Mouse (Mus musculus): ENCODE measurements around the gene Fyn. TPM values are rescaled to one million over a fixed set of nuclear protein-coding genes. Genes with fewer than 3 reads are reported as not detected.

Gene Fyn
- polyA plus RNA-seq, 1 experiment from 2014 or later: 34.1 TPM

GRCm38 (mm10) chr10:39587290-39587925, 218.8 kb downstream of the Fyn start:
- Histone ChIP-seq H3K36me3 (no peaks in the 10 kb centered on the region), H3K9me3 (no peaks in the 10 kb centered on the region), H3K9ac (no peak overlapping the region), H3K4me3 (no peak overlapping the region), H3K27me3 (no peaks in the 10 kb centered on the region), H3K4me2 (no peak overlapping the region), H3K27ac (peak overlapping the region; percentile 63; the same call in 1 of the 2 replicates), H3K4me1 (peaks cover 62% of the 10 kb centered on the region)
- no peak for ATAC-seq (ENCODE audit: insufficient number of reproducible peaks, insufficient read depth, low FRiP score, low TSS enrichment, low read depth)
- WGBS: 41% methylated on average over 5 of the region's 5 CpGs

GRCm38 (mm10) chr10:39587973-39588746, 219.5 kb downstream of the Fyn start:
- Histone ChIP-seq H3K36me3 (no peaks in the 10 kb centered on the region), H3K4me2 (no peak overlapping the region; the same call in 1 of the 2 replicates), H3K9ac (no peak overlapping the region), H3K9me3 (peaks cover 3% of the 10 kb centered on the region; the same call in 1 of the 2 replicates), H3K27ac (peak overlapping the region; percentile 63), H3K4me3 (no peak overlapping the region), H3K4me1 (peaks cover 61% of the 10 kb centered on the region), H3K27me3 (no peaks in the 10 kb centered on the region)
- 45% methylated on average over 8 of the region's 8 CpGs for WGBS
- ATAC-seq (ENCODE audit: insufficient number of reproducible peaks, insufficient read depth, low FRiP score, low TSS enrichment, low read depth): peak; percentile 56

DNA sequence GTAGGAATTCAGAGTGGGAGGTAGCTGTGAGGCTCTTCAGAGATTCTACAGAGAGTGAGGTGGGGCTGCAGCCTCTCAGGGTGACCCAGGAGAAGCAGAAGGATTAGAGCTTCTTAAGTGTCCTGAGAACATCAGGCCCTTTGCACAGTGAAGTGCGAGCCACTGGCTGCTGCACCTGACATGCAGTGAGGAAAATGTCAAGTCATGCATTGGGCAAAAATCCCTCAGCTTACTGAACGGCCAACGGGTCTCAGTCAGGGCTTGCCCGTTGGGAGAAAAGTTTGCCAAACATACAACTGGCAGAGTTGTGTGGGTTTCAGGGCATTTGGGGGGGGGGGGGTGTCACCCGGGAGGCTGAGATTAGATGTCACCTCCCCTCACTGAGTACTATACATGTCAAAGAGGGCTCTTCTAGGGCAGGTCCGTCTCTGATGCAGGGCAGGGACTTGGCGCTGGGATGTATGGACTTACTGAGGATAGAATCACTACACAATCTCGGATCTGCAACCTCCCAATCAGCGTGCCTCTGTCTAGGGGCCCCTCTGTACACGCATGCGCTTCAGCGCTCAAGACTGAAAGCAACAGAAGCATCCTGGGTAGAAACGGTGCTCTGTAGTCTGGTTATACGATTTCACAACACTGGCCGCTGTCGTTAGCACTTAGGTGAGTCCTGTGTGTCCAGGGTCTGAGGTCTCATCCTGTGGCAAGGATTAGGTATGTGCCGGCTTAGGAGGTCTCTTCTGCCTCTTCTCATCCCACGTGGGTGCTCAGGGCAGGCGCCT, 221.3 kb downstream of the Fyn start:
- Histone ChIP-seq H3K4me3 (no peak overlapping the region), H3K36me3 (peaks cover 6% of the 10 kb centered on the region; the same call in 1 of the 2 replicates), H3K9me3 (peaks cover 14% of the 10 kb centered on the region; the same call in 1 of the 2 replicates), H3K9ac (no peak overlapping the region), H3K4me1 (peaks cover 45% of the 10 kb centered on the region), H3K4me2 (no peak overlapping the region), H3K27ac (no peak overlapping the region), H3K27me3 (no peaks in the 10 kb centered on the region)
- WGBS: 79% methylated on average over 19 of the region's 19 CpGs
- no peak for ATAC-seq (ENCODE audit: insufficient number of reproducible peaks, insufficient read depth, low FRiP score, low TSS enrichment, low read depth)

GRCm38 (mm10) chr10:39590629-39591028, 222.0 kb downstream of the Fyn start:
- WGBS: 74% methylated on average over 10 of the region's 10 CpGs
- Histone ChIP-seq H3K27ac (no peak overlapping the region), H3K9ac (no peak overlapping the region), H3K9me3 (peaks cover 14% of the 10 kb centered on the region; the same call in 1 of the 2 replicates), H3K4me1 (peaks cover 44% of the 10 kb centered on the region), H3K4me2 (no peak overlapping the region), H3K27me3 (no peaks in the 10 kb centered on the region), H3K4me3 (no peak overlapping the region), H3K36me3 (peaks cover 6% of the 10 kb centered on the region; the same call in 1 of the 2 replicates)
- ATAC-seq (ENCODE audit: insufficient number of reproducible peaks, insufficient read depth, low FRiP score, low TSS enrichment, low read depth): no peak

DNA sequence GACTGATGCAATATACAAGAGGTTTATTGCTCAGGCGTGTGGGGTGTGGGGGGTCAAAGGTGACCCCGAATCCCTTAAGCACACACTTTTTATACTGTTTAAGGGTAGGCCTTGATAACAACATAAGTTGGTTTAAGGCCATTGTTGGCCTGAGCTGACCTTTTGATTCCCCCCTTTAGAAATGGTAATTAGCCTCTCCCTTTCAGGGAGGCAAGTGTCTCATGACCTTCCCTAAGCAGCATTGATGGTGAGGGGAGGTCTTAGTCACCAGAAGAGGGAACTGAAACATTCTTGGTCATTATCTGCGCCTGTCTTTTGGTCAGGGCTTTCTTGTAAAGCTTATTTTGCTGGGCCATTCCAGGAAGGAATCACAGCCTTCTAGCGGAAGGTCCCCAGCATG, 223.8 kb downstream of the Fyn start:
- H3K4me2 ChIP-seq: no peak overlapping the region
- H3K9ac ChIP-seq: no peak overlapping the region
- H3K36me3 ChIP-seq: peaks cover 6% of the 10 kb centered on the region; the same call in 1 of the 2 replicates
- peaks cover 43% of the 10 kb centered on the region for H3K4me1 ChIP-seq
- peaks cover 14% of the 10 kb centered on the region; the same call in 1 of the 2 replicates for H3K9me3 ChIP-seq
- no peak overlapping the region for H3K27ac ChIP-seq
- H3K27me3 ChIP-seq: no peaks in the 10 kb centered on the region
- H3K4me3 ChIP-seq: no peak overlapping the region
- WGBS: 90% methylated on average over 4 of the region's 4 CpGs
- ATAC-seq (ENCODE audit: insufficient number of reproducible peaks, insufficient read depth, low FRiP score, low TSS enrichment, low read depth): no peak

GRCm38 (mm10) chr10:39594716-39595115, 226.1 kb downstream of the Fyn start:
- WGBS: 62% methylated on average over 1 of the region's 1 CpGs
- no peaks in the 10 kb centered on the region for H3K27me3 ChIP-seq
- no peak overlapping the region for H3K4me2 ChIP-seq
- no peak overlapping the region for H3K27ac ChIP-seq
- peaks cover 6% of the 10 kb centered on the region; the same call in 1 of the 2 replicates for H3K36me3 ChIP-seq
- H3K9me3 ChIP-seq: peaks cover 14% of the 10 kb centered on the region; the same call in 1 of the 2 replicates
- peaks cover 29% of the 10 kb centered on the region for H3K4me1 ChIP-seq
- ATAC-seq (ENCODE audit: insufficient number of reproducible peaks, insufficient read depth, low FRiP score, low TSS enrichment, low read depth): no peak
- no peak overlapping the region for H3K4me3 ChIP-seq
- H3K9ac ChIP-seq: no peak overlapping the region

DNA sequence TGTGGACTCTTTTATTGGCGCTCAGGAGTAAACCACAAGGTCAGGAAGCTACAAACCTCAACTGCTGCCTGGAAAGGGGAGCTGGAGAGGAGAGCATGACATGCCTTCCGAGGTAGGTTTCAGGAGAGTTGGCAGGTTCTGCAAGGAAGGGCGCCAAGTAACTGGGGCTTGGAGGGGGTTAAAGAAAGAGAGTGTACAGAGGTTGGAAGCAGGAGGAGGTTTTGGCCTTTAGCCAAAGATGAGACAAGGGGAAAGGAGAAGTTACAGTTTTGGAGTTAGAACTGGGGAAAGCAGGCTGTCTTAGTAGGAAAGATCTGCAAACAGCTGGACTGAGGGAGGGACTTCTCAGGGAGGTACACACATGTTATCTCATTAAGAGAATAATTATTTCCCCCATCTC, 227.2 kb downstream of the Fyn start:
- Histone ChIP-seq H3K27ac (peak overlapping the region; percentile 74; the same call in 1 of the 2 replicates), H3K4me2 (no peak overlapping the region), H3K9ac (no peak overlapping the region), H3K4me3 (no peak overlapping the region), H3K4me1 (peaks cover 28% of the 10 kb centered on the region), H3K27me3 (no peaks in the 10 kb centered on the region), H3K36me3 (peaks cover 6% of the 10 kb centered on the region; the same call in 1 of the 2 replicates), H3K9me3 (peaks cover 14% of the 10 kb centered on the region; the same call in 1 of the 2 replicates)
- ATAC-seq (ENCODE audit: insufficient number of reproducible peaks, insufficient read depth, low FRiP score, low TSS enrichment, low read depth): no peak
- 55% methylated on average over 3 of the region's 3 CpGs for WGBS

DNA sequence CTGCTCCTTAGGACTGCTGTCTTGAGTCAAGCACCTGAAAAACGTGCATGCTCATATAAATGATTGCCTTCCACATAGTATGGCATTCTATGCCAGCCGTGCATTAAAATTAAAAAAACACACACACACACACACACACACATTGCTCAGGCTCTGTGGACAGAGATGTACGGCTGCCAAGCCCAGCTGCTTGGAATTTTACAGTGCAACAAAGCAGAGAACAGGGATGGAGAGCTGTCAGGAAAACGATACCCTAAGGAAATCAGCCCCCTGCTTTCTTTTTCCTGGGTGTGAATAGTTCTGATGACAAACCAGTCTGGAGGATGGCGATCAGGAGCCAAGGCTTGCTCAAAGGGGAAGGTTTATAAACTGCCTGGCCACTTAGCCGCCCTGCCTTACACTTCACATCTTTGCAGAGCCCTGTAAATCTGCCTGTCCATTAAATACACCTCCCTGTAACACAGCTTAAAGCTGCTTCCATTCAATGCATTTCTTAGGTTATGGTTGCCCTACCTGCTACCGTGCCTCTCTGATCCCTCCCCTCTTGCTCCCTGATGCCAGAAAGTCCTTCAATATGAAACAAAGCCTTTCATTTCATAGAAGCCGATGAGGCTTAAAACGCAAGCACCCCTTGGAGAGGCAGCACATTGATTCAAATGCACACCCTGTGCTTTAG, 228.6 kb downstream of the Fyn start:
- Histone ChIP-seq H3K4me3 (no peak overlapping the region), H3K9ac (0 out of 2 replicates have a peak overlapping the region, but pooled peaks have one; percentile 32), H3K4me1 (peaks cover 28% of the 10 kb centered on the region), H3K9me3 (peaks cover 14% of the 10 kb centered on the region; the same call in 1 of the 2 replicates), H3K27ac (peak overlapping the region; percentile 68), H3K4me2 (no peak overlapping the region), H3K27me3 (no peaks in the 10 kb centered on the region), H3K36me3 (peaks cover 6% of the 10 kb centered on the region; the same call in 1 of the 2 replicates)
- no peak for ATAC-seq (ENCODE audit: insufficient number of reproducible peaks, insufficient read depth, low FRiP score, low TSS enrichment, low read depth)
- WGBS: 30% methylated on average over 9 of the region's 9 CpGs

DNA sequence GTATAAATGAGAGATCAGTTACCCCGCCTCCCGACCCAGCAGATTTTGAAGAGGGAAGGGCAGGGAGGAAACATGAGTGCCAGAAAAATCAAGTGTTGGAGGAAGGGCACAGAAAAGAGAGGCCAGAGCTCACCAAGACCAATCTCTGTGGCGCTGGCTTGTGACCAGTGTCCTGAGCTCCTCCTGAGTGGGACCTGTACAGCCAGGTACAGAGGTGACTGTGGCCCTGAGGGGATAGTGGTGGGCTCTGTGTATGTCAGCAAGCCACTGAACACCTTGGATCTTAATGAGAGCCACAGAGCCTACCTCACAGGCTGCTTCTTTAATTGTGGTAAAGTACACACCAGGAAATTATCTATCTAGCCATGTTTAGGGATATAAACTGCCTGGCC, 229.1 kb downstream of the Fyn start:
- peaks cover 14% of the 10 kb centered on the region; the same call in 1 of the 2 replicates for H3K9me3 ChIP-seq
- 48% methylated on average over 3 of the region's 3 CpGs for whole genome bisulfite sequencing
- no peak overlapping the region for H3K4me2 ChIP-seq
- H3K4me3 ChIP-seq: no peak overlapping the region
- peaks cover 6% of the 10 kb centered on the region; the same call in 1 of the 2 replicates for H3K36me3 ChIP-seq
- H3K9ac ChIP-seq: no peak overlapping the region
- H3K27ac ChIP-seq: peak overlapping the region; percentile 68; the same call in 1 of the 2 replicates
- H3K27me3 ChIP-seq: no peaks in the 10 kb centered on the region
- ATAC-seq (ENCODE audit: insufficient number of reproducible peaks, insufficient read depth, low FRiP score, low TSS enrichment, low read depth): no peak
- H3K4me1 ChIP-seq: peaks cover 28% of the 10 kb centered on the region

- H3K27ac ChIP-seq: no peak overlapping the region
- no peak for ATAC-seq (ENCODE audit: insufficient number of reproducible peaks, insufficient read depth, low FRiP score, low TSS enrichment, low read depth)
- no peaks in the 10 kb centered on the region; the same call in 1 of the 2 replicates for H3K9me3 ChIP-seq
- no peak overlapping the region for H3K4me2 ChIP-seq
- no peak overlapping the region for H3K9ac ChIP-seq
- H3K36me3 ChIP-seq: no peaks in the 10 kb centered on the region
- H3K27me3 ChIP-seq: no peaks in the 10 kb centered on the region
- 70% methylated on average over 4 of the region's 4 CpGs for WGBS
- H3K4me1 ChIP-seq: peaks cover 28% of the 10 kb centered on the region
- H3K4me3 ChIP-seq: no peak overlapping the region
Measured at GRCm38 (mm10) chr10:39599601-39600000, 230.9 kb downstream of the Fyn start.

- peaks cover 27% of the 10 kb centered on the region for H3K4me1 ChIP-seq
- H3K9me3 ChIP-seq: peaks cover 4% of the 10 kb centered on the region; the same call in 1 of the 2 replicates
- H3K4me3 ChIP-seq: no peak overlapping the region
- no peak overlapping the region for H3K9ac ChIP-seq
- no peak overlapping the region for H3K27ac ChIP-seq
- no peak overlapping the region for H3K4me2 ChIP-seq
- WGBS: 82% methylated on average over 1 of the region's 1 CpGs
- H3K27me3 ChIP-seq: no peaks in the 10 kb centered on the region
- no peak for ATAC-seq (ENCODE audit: insufficient number of reproducible peaks, insufficient read depth, low FRiP score, low TSS enrichment, low read depth)
- no peaks in the 10 kb centered on the region for H3K36me3 ChIP-seq
Measured at GRCm38 (mm10) chr10:39600115-39600514, 231.5 kb downstream of the Fyn start.

All from embryonic facial prominence, embryonic 13.5 days (tissue).